Mouse (Mus musculus) hindbrain, embryonic 11.5 days (tissue): ENCODE data around the gene Gm9044. TPM values are rescaled to one million over a fixed set of nuclear protein-coding genes. Genes with fewer than 3 reads are reported as not detected.
"Not testable (repeated sequence)": the region's sequence is repeated elsewhere in the genome, so short reads cannot be mapped to it uniquely, and the experiment has no call there.

Experiments
- ATAC-seq: fragments of 200-750 bp; cut with Nextera tagmentation; 2 replicates; pipeline ENCODE4 v1.8.0; 2017; ENCODE audit warnings: mild to moderate bottlenecking, moderate TSS enrichment, moderate library complexity; ENCODE audit not compliant: low FRiP score
- DNase-seq: peaks from one replicate; pipeline ENCODE4 v3.0.0-alpha.2; 2015; ENCODE audit warnings: low spot score
- H3K27ac ChIP-seq: fragments of 300-500 bp; sonication (generic); 2 replicates; pipeline ENCODE4 v1.5.1; 2014; ENCODE audit warnings: mild to moderate bottlenecking, low read depth, low read length
- H3K27me3 ChIP-seq: fragments of 300-500 bp; sonication (generic); 2 replicates; pipeline ENCODE4 v1.6.1; 2014; ENCODE audit warnings: mild to moderate bottlenecking, low read length, moderate library complexity, mixed read lengths; ENCODE audit not compliant: control insufficient read depth, insufficient read depth
- H3K36me3 ChIP-seq: fragments of 300-500 bp; sonication (generic); 2 replicates; pipeline ENCODE4 v1.6.1; 2014; ENCODE audit warnings: mild to moderate bottlenecking, low read length, moderate library complexity, mixed read lengths; ENCODE audit not compliant: control insufficient read depth, insufficient read depth
- H3K4me1 ChIP-seq: fragments of 300-500 bp; sonication (generic); replicated peaks from 2 replicates; pipeline ENCODE4 v1.6.1; 2014; ENCODE audit warnings: low read length, mixed read lengths; ENCODE audit not compliant: control insufficient read depth, insufficient read depth
- H3K4me2 ChIP-seq: fragments of 300-500 bp; sonication (generic); replicated peaks from 2 replicates; pipeline ENCODE4 v1.6.1; 2014; ENCODE audit warnings: mild to moderate bottlenecking, low read depth, low read length
- H3K4me3 ChIP-seq: fragments of 300-500 bp; sonication (generic); 2 replicates; pipeline ENCODE4 v1.5.1; 2014; ENCODE audit warnings: low read depth, low read length
- H3K9ac ChIP-seq: fragments of 300-500 bp; sonication (generic); 2 replicates; pipeline ENCODE4 v1.6.1; 2014; ENCODE audit warnings: low read depth, low read length
- H3K9me3 ChIP-seq: fragments of 300-500 bp; sonication (generic); 2 replicates; pipeline ENCODE4 v1.6.1; 2016; ENCODE audit warnings: low read length; ENCODE audit not compliant: control insufficient read depth
- WGBS: fragments of 180-500 bp; shearing (Covaris S2); extraction: QIAGEN DNeasy Blood & Tissue Kit; methylation state at CpG from one replicate; pipeline ENCODE4 v1.1.7; 2014; 5-methylcytosine and 5-hydroxymethylcytosine counted together
- polyA plus RNA-seq: library from polyadenylated mRNA; unstranded; fragments of >200 nt; fragmentation: Nextera tagmentation; extraction: Ambion mirVana; gene quantifications from 2 replicates; pipeline ENCODE4 v1.2.1, GENCODE M21; 2014

Gene Gm9044
- polyA plus RNA-seq, 1 experiment from 2014 or later, result not detected

DNA sequence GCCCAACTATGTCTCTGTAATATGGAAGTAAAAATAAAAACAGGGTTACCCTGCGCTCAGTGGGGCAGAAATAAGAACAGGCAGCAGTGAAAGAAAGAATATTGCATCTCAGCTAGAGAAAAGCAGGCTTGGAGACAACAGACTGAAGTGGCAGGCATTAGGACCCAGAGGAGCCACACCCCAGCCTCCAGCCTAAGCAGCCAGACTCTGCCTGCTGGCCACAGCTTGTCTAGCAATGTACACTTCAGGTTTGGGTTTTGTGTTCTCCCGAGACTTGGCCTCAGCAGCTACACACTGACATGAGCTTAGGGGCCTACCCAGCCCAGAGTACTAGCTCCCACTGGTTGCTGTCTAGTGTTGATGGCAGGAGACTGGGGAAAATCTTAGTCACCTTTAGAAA lies 30.1 kb downstream of the Gm9044 start:
- not testable (repeated sequence) for H3K4me1 ChIP-seq, H3K36me3 ChIP-seq, H3K9me3 ChIP-seq, H3K4me3 ChIP-seq, H3K9ac ChIP-seq, H3K4me2 ChIP-seq, DNase-seq, ATAC-seq, H3K27ac ChIP-seq, H3K27me3 ChIP-seq
- 64% methylated on average over 2 of the region's 2 CpGs for WGBS

DNA sequence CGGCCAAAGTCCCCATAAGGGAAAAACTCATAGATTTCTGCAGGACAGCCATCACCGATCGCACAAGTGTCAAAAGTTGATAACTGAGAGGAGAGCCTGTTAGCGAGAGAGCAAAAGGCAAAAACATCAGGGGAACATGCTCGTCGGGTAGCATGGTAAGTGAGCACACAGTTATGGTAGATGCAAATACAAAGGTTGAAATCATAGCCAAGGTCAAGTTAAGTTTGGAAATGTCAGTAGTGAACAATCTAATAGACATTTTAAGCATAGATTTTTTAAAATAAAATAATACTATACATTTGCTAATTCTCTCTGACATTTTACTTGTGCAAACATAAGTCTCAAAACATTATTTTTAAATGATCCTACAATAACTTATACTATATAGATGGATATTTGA lies 37.3 kb downstream of the Gm9044 start, which contains the start of gene Iltifb:
Iltifb (minus strand) TSS at position 101 of the 400 bp plus-strand sequence.
- Histone ChIP-seq H3K4me1 (no peaks in the 10 kb centered on the region), H3K36me3 (no peaks in the 10 kb centered on the region), H3K9ac (no peak within 1 kb of the TSS), H3K9me3 (no peaks in the 10 kb centered on the region), H3K27me3 (no peaks in the 10 kb centered on the region), H3K4me2 (no peak within 1 kb of the TSS), H3K4me3 (no peak within 1 kb of the TSS), H3K27ac (no peak within 1 kb of the TSS)
- 94% methylated on average over 6 of the region's 6 CpGs for WGBS
- ATAC-seq (no peak), DNase-seq (no peak)

DNA sequence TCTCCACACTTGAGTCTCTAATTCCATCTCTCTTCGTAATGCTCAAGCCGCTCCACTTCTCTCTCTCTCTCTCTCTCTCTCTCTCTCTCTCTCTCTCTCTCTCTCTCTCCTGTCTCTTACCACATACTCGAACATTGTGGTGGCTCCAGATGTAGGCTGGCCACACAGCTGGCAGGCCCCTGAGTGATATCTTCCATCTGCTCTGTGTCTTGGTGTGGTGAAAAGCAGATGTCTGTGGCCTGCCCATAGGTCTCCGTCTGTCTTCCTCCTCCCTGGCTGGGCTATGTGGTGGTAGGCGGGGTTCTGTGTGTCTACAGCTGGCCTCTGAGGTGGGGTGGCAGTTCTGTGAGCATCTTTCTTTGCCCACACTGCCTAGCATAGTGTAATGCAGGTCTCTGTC lies 49.2 kb downstream of the Gm9044 start:
- WGBS, result 100% methylated on average over 2 of the region's 5 CpGs
- not testable (repeated sequence) for H3K9me3 ChIP-seq, H3K27me3 ChIP-seq, H3K4me2 ChIP-seq, ATAC-seq, H3K9ac ChIP-seq, H3K27ac ChIP-seq, H3K36me3 ChIP-seq, H3K4me3 ChIP-seq, H3K4me1 ChIP-seq, DNase-seq

DNA sequence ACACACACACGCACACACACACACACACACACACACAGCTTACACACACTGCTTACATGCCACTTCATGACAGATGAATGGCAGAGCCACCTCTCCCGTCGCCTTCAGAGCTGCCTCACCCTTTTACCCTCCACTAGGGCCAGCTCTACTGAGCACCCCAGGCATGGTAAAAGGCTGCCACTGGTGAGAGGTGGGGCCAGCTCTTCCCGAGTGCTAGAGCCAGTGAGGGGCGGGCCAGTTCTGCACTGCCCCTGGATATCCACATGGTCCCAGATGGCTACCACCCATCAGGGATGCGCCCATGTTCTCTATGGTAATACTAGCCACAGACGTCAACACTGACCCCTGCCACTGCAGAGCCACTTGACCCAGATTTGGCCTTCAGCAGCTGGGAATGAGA lies 49.6 kb downstream of the Gm9044 start:
- not testable (repeated sequence) for H3K27ac ChIP-seq, ATAC-seq, H3K4me3 ChIP-seq, DNase-seq, H3K9me3 ChIP-seq, H3K4me2 ChIP-seq, H3K27me3 ChIP-seq, H3K9ac ChIP-seq, H3K4me1 ChIP-seq, H3K36me3 ChIP-seq
- WGBS, result 77% methylated on average over 6 of the region's 7 CpGs

Other genes with a start within 250 kb of the Gm9044 start
- gene Mdm1, start 190.6 kb downstream of the Gm9044 start, polyA plus RNA-seq, result 57.3 and 62.2 TPM in 2 replicates
- not detected in 2 replicates for gene Il22, start 127.5 kb downstream of the Gm9044 start, polyA plus RNA-seq
- gene Gm32717, start 91.6 kb downstream of the Gm9044 start, polyA plus RNA-seq, result 0.15 and 0.26 TPM in 2 replicates
- gene Gm32802, start 73.7 kb downstream of the Gm9044 start, polyA plus RNA-seq, result 0.15 and 0.26 TPM in 2 replicates
- not detected in 2 replicates for gene Iltifb, start 37.4 kb downstream of the Gm9044 start, polyA plus RNA-seq
- gene Gm9040, start 5.4 kb downstream of the Gm9044 start, polyA plus RNA-seq, result not detected in 2 replicates
- 0.07 TPM in 1 of 2 replicates, not detected in the other for gene Gm9045, start 5.4 kb upstream of the Gm9044 start, polyA plus RNA-seq
- not detected in 2 replicates for gene Gm9046, start 10.8 kb upstream of the Gm9044 start, polyA plus RNA-seq
- gene Gm9048, start 16.3 kb upstream of the Gm9044 start, polyA plus RNA-seq, result not detected in 2 replicates
- 0.07 TPM in 1 of 2 replicates, not detected in the other for gene Gm9049, start 21.7 kb upstream of the Gm9044 start, polyA plus RNA-seq
- gene Ifng, start 108.6 kb upstream of the Gm9044 start, polyA plus RNA-seq, result not detected in 2 replicates